Mouse (Mus musculus): ENCODE results near the gene Pax4. TPM values are rescaled to one million over a fixed set of nuclear protein-coding genes. Genes with fewer than 3 reads are reported as not detected.

Gene Pax4
- polyA plus RNA-seq (2015; fragmentation: Nextera tagmentation; extraction: Ambion mirVana): 0.19 and 0.24 TPM in 2 replicates

DNA sequence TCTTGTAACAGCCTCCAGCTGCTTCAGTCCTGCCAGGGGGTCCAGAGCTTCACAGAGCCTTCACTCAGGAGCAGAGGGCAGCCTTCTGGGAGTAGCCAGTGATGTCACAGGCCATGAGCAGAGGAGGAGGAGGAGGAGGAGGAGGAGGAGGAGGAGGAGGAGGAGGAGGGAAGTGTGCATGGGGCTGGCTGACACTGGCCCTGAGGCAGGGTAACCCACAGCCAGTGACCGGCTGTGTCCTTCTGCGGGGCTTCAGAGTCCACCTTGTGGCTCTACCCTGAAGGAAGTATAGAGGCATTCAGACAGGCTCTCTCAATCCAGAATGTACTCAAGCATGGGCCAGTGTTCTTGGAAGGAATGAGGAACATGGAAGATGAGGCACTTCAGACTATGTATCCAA lies at the start of gene Pax4:
TSS of gene Pax4 (minus strand) at position 101 of the 400 bp plus-strand sequence.
- no peak for ATAC-seq (replicated peaks)
- Histone ChIP-seq H3K9ac (replicated peaks) (no peak within 1 kb of the TSS), H3K4me2 (replicated peaks) (no peak within 1 kb of the TSS), H3K27me3 (peaks cover 26% of the 10 kb centered on the region), H3K4me3 (no peak within 1 kb of the TSS), H3K4me1 (peaks cover 11% of the 10 kb centered on the region), H3K36me3 (no peaks in the 10 kb centered on the region), H3K9me3 (no peaks in the 10 kb centered on the region), H3K27ac (replicated peaks) (no peak within 1 kb of the TSS)
- WGBS: 92% methylated on average over 2 of the region's 2 CpGs

DNA sequence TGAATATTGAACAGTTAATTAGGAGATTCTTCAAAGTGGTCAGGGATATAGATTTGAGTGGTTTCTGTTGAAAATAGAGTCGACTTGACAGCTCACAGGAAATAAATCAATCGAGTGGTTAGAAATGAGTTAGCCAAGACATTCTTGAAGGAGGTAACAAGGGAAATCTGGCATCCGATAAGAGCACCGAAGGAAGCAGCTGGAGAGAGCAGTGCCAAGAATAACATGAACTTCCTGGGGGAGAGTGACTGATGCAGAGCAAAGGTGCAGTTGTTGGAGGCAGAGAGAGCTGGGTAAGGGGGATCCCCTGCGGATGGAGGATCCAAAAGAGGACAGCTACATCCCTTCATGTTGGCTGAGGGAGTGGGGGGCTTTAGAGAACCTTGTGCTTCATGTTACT lies 48.7 kb upstream of the Pax4 start:
- Histone ChIP-seq H3K4me3 (no peak overlapping the region), H3K4me1 (no peaks in the 10 kb centered on the region), H3K9ac (replicated peaks) (no peak overlapping the region), H3K9me3 (no peaks in the 10 kb centered on the region), H3K27ac (replicated peaks) (no peak overlapping the region), H3K27me3 (no peaks in the 10 kb centered on the region), H3K36me3 (peaks cover 2% of the 10 kb centered on the region; the same call in 1 of the 2 replicates), H3K4me2 (replicated peaks) (no peak overlapping the region)
- no peak for ATAC-seq (replicated peaks)
- 73% methylated on average over 5 of the region's 5 CpGs for WGBS

GRCm38 (mm10) chr6:28491198-28491597 lies 42.0 kb upstream of the Pax4 start:
- peaks cover 20% of the 10 kb centered on the region for H3K4me1 ChIP-seq
- no peak overlapping the region for H3K4me3 ChIP-seq
- no peak overlapping the region for H3K4me2 ChIP-seq (replicated peaks)
- no peak overlapping the region for H3K9ac ChIP-seq (replicated peaks)
- no peaks in the 10 kb centered on the region for H3K9me3 ChIP-seq
- H3K36me3 ChIP-seq: peaks cover 4% of the 10 kb centered on the region; the same call in 1 of the 2 replicates
- no peaks in the 10 kb centered on the region for H3K27me3 ChIP-seq
- H3K27ac ChIP-seq (replicated peaks): no peak overlapping the region
- no peak for ATAC-seq (replicated peaks)

DNA sequence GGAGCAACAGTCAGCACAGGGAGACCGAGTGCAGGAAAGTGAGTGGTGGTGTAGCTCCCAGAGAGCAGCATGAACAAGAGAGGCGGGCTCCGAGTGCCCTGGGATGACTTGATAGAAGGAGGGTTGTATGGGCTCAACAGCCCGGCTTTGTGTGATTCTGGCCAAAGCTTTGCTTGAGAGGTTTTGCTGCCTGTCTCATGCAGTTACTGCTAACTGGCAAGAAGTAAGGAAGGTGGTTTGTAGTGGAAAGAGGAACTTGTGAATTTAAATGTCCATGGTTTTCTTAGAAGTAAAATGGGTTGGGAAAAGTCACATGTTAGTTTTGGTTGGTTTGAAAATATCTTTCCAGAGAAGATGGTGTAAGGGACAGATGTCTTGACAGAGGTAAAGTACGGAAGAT lies 41.5 kb upstream of the Pax4 start:
- Histone ChIP-seq H3K27ac (replicated peaks) (no peak overlapping the region), H3K4me3 (no peak overlapping the region), H3K4me1 (peaks cover 22% of the 10 kb centered on the region), H3K9ac (replicated peaks) (no peak overlapping the region), H3K9me3 (no peaks in the 10 kb centered on the region), H3K4me2 (replicated peaks) (no peak overlapping the region), H3K36me3 (peaks cover 4% of the 10 kb centered on the region; the same call in 1 of the 2 replicates), H3K27me3 (no peaks in the 10 kb centered on the region)
- ATAC-seq (replicated peaks): no peak
- WGBS: 89% methylated on average over 5 of the region's 5 CpGs

- Histone ChIP-seq H3K27ac (replicated peaks) (no peak overlapping the region), H3K9ac (replicated peaks) (no peak overlapping the region), H3K4me1 (peaks cover 22% of the 10 kb centered on the region), H3K27me3 (no peaks in the 10 kb centered on the region), H3K36me3 (peaks cover 4% of the 10 kb centered on the region; the same call in 1 of the 2 replicates), H3K4me2 (replicated peaks) (no peak overlapping the region), H3K4me3 (no peak overlapping the region), H3K9me3 (no peaks in the 10 kb centered on the region)
- peak; percentile 31; the same call in 1 of the 2 replicates for ATAC-seq (replicated peaks)
- 66% methylated on average over 1 of the region's 1 CpGs for WGBS
Measured at GRCm38 (mm10) chr6:28488204-28488851, 39.2 kb upstream of the Pax4 start.

- H3K4me1 ChIP-seq: peaks cover 32% of the 10 kb centered on the region
- H3K27ac ChIP-seq (replicated peaks): no peak overlapping the region
- no peak overlapping the region for H3K9ac ChIP-seq (replicated peaks)
- no peaks in the 10 kb centered on the region for H3K27me3 ChIP-seq
- no peak overlapping the region for H3K4me3 ChIP-seq
- WGBS: 91% methylated on average over 7 of the region's 7 CpGs
- no peak overlapping the region for H3K4me2 ChIP-seq (replicated peaks)
- H3K9me3 ChIP-seq: no peaks in the 10 kb centered on the region
- no peak for ATAC-seq (replicated peaks)
- H3K36me3 ChIP-seq: no peaks in the 10 kb centered on the region; the same call in 1 of the 2 replicates
Measured at GRCm38 (mm10) chr6:28486905-28487304, 37.8 kb upstream of the Pax4 start.

GRCm38 (mm10) chr6:28486471-28486870 lies 37.3 kb upstream of the Pax4 start:
- ATAC-seq (replicated peaks): no peak
- no peak overlapping the region for H3K4me2 ChIP-seq (replicated peaks)
- peaks cover 36% of the 10 kb centered on the region for H3K4me1 ChIP-seq
- H3K27ac ChIP-seq (replicated peaks): no peak overlapping the region
- no peak overlapping the region for H3K9ac ChIP-seq (replicated peaks)
- WGBS: 65% methylated on average over 2 of the region's 2 CpGs
- H3K9me3 ChIP-seq: no peaks in the 10 kb centered on the region
- no peaks in the 10 kb centered on the region; the same call in 1 of the 2 replicates for H3K36me3 ChIP-seq
- no peak overlapping the region for H3K4me3 ChIP-seq
- no peaks in the 10 kb centered on the region for H3K27me3 ChIP-seq

- Histone ChIP-seq H3K4me3 (no peak overlapping the region), H3K27ac (replicated peaks) (no peak overlapping the region), H3K4me2 (replicated peaks) (no peak overlapping the region), H3K27me3 (no peaks in the 10 kb centered on the region), H3K9me3 (no peaks in the 10 kb centered on the region), H3K9ac (replicated peaks) (no peak overlapping the region), H3K36me3 (no peaks in the 10 kb centered on the region; the same call in 1 of the 2 replicates), H3K4me1 (peaks cover 41% of the 10 kb centered on the region)
- no peak for ATAC-seq (replicated peaks)
- 91% methylated on average over 2 of the region's 2 CpGs for WGBS
Measured at GRCm38 (mm10) chr6:28486008-28486407, 36.9 kb upstream of the Pax4 start.

- H3K4me1 ChIP-seq: peaks cover 45% of the 10 kb centered on the region
- H3K9ac ChIP-seq (replicated peaks): no peak overlapping the region
- no peak overlapping the region for H3K4me3 ChIP-seq
- no peaks in the 10 kb centered on the region for H3K9me3 ChIP-seq
- no peak overlapping the region for H3K27ac ChIP-seq (replicated peaks)
- no peak for ATAC-seq (replicated peaks)
- no peak overlapping the region for H3K4me2 ChIP-seq (replicated peaks)
- 86% methylated on average over 4 of the region's 4 CpGs for WGBS
- no peaks in the 10 kb centered on the region for H3K27me3 ChIP-seq
- no peaks in the 10 kb centered on the region for H3K36me3 ChIP-seq
Measured at GRCm38 (mm10) chr6:28482711-28483315, 33.7 kb upstream of the Pax4 start.

DNA sequence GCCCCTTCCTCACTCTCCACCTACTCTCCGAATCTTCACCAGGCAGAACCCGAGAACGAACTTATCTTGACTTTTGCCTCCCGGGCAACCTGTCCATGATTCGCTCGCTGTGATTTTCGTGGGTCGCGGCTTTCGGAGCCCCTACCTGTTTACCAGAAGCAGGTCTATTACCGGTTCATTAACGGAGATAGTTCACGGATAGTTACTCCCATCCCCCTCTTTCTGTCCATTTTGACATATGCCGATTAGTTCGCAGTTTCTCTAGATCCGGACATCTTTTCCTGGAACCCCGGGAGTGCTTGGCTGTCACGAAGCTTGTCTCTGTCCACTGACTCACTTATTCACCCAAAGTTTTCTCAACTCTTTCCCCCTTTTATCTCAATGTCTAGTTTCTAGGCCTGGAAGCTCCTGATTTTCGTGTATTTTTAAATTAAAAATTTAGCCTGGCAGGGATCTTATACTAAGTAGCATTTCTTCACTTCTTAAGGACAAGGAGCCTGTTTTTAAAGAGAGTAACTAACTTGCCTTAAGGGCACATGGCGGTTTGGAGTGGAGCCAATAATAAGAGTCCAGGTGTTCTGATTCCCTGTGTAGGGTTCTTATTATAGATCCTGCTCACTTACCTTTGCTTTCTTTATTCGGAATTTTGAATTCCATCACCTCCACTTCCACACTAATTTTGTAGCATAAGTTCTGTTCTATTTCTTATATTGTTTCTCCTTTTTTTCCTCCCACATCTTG lies 31.8 kb upstream of the Pax4 start:
- Histone ChIP-seq H3K4me2 (replicated peaks) (peak overlapping the region; percentile 76), H3K9ac (replicated peaks) (peak overlapping the region; percentile 70), H3K9me3 (no peaks in the 10 kb centered on the region), H3K36me3 (no peaks in the 10 kb centered on the region), H3K4me1 (peaks cover 27% of the 10 kb centered on the region), H3K27ac (replicated peaks) (peak overlapping the region; percentile 82; the same call in 1 of the 2 replicates), H3K4me3 (peak overlapping the region; percentile 73), H3K27me3 (no peaks in the 10 kb centered on the region)
- 7% methylated on average over 21 of the region's 21 CpGs for WGBS
- ATAC-seq (replicated peaks): no peak

DNA sequence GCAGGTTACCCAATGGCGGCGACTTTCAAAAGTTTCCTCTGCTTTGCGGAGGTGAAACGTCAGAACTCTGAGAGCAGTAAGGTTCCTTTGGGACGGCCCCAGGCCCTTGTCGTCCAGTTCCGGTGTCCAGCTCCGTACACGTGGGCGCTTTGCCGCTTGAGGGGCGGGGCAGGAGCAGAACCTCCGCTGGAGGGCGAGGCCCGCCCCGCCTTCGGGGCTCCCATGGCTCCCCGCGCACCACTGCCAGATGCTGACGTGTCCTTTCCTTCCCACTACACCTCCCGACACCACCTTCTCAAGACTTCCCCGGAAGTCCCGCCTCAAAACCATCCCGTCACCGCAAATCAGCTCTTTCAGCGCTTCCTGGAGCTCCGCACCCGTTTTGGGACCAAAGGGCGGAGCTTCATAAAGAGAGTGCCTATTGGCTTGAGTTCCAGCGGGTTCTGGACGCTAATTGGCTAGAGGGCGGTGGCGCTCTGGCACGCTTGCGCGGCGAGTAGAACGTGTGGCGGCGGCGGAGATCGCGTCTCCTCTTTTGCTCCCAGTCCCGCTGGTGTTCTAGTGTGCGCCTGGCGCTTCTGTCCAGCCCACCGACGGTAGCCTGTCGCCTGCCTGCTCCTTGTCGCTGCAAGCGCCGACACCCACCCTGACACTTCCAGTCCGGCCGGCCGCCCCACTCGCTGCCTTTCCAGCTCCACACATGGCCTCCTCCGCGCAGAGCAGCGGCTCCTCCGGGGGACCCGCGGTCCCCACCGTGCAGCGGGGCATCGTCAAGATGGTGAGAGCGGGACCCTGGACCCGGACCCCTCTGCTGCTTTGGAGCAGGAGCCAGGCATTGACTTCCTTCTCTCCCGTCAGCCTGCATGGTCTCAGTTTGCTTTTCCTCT lies 31.0 kb upstream of the Pax4 start:
- under 1% methylated on average over 68 of the region's 68 CpGs for WGBS
- peaks cover 27% of the 10 kb centered on the region for H3K4me1 ChIP-seq
- H3K27me3 ChIP-seq: no peaks in the 10 kb centered on the region
- ATAC-seq (replicated peaks): peak; percentile 99
- H3K27ac ChIP-seq (replicated peaks): peak overlapping the region; percentile 82
- peak overlapping the region; percentile 76 for H3K4me2 ChIP-seq (replicated peaks)
- H3K4me3 ChIP-seq: peak overlapping the region; percentile 73
- H3K9ac ChIP-seq (replicated peaks): peak overlapping the region; percentile 70
- no peaks in the 10 kb centered on the region for H3K9me3 ChIP-seq
- H3K36me3 ChIP-seq: no peaks in the 10 kb centered on the region

Data from forebrain, embryonic 15.5 days (tissue).